Mouse (Mus musculus) hindbrain, embryonic 11.5 days (tissue): ENCODE results near the gene Fhod1. TPM values are rescaled to one million over a fixed set of nuclear protein-coding genes. Genes with fewer than 3 reads are reported as not detected.
"Not testable (repeated sequence)": the region's sequence is repeated elsewhere in the genome, so short reads cannot be mapped to it uniquely, and the experiment has no call there.

ENCODE experiments used
- ATAC-seq: fragments of 200-750 bp; cut with Nextera tagmentation; 2 replicates; pipeline ENCODE4 v1.8.0; 2017; ENCODE audit warnings: mild to moderate bottlenecking, moderate TSS enrichment, moderate library complexity; ENCODE audit not compliant: low FRiP score
- DNase-seq: peaks from one replicate; pipeline ENCODE4 v3.0.0-alpha.2; 2015; ENCODE audit warnings: low spot score
- H3K27ac ChIP-seq: fragments of 300-500 bp; sonication (generic); 2 replicates; pipeline ENCODE4 v1.5.1; 2014; ENCODE audit warnings: mild to moderate bottlenecking, low read depth, low read length
- H3K27me3 ChIP-seq: fragments of 300-500 bp; sonication (generic); 2 replicates; pipeline ENCODE4 v1.6.1; 2014; ENCODE audit warnings: mild to moderate bottlenecking, low read length, moderate library complexity, mixed read lengths; ENCODE audit not compliant: control insufficient read depth, insufficient read depth
- H3K36me3 ChIP-seq: fragments of 300-500 bp; sonication (generic); 2 replicates; pipeline ENCODE4 v1.6.1; 2014; ENCODE audit warnings: mild to moderate bottlenecking, low read length, moderate library complexity, mixed read lengths; ENCODE audit not compliant: control insufficient read depth, insufficient read depth
- H3K4me1 ChIP-seq: fragments of 300-500 bp; sonication (generic); replicated peaks from 2 replicates; pipeline ENCODE4 v1.6.1; 2014; ENCODE audit warnings: low read length, mixed read lengths; ENCODE audit not compliant: control insufficient read depth, insufficient read depth
- H3K4me2 ChIP-seq: fragments of 300-500 bp; sonication (generic); replicated peaks from 2 replicates; pipeline ENCODE4 v1.6.1; 2014; ENCODE audit warnings: mild to moderate bottlenecking, low read depth, low read length
- H3K4me3 ChIP-seq: fragments of 300-500 bp; sonication (generic); 2 replicates; pipeline ENCODE4 v1.5.1; 2014; ENCODE audit warnings: low read depth, low read length
- H3K9ac ChIP-seq: fragments of 300-500 bp; sonication (generic); 2 replicates; pipeline ENCODE4 v1.6.1; 2014; ENCODE audit warnings: low read depth, low read length
- H3K9me3 ChIP-seq: fragments of 300-500 bp; sonication (generic); 2 replicates; pipeline ENCODE4 v1.6.1; 2016; ENCODE audit warnings: low read length; ENCODE audit not compliant: control insufficient read depth
- WGBS: fragments of 180-500 bp; shearing (Covaris S2); extraction: QIAGEN DNeasy Blood & Tissue Kit; methylation state at CpG from one replicate; pipeline ENCODE4 v1.1.7; 2014; 5-methylcytosine and 5-hydroxymethylcytosine counted together
- polyA plus RNA-seq: library from polyadenylated mRNA; unstranded; fragments of >200 nt; fragmentation: Nextera tagmentation; extraction: Ambion mirVana; gene quantifications from 2 replicates; pipeline ENCODE4 v1.2.1, GENCODE M21; 2014

Fhod1 gene
- polyA plus RNA-seq, 1 experiment from 2014 or later = 3.6 TPM

- Histone ChIP-seq H3K27me3 (peaks cover 11% of the 10 kb centered on the region), H3K4me1 (peaks cover 16% of the 10 kb centered on the region; the same call in 1 of the 2 replicates)
- ATAC-seq, H3K36me3 ChIP-seq, H3K9ac ChIP-seq, H3K9me3 ChIP-seq, H3K4me3 ChIP-seq, H3K27ac ChIP-seq, H3K4me2 ChIP-seq, DNase-seq: not testable (repeated sequence)
- 88% methylated on average over 8 of the region's 8 CpGs for WGBS
These were observed 56.4 kb downstream of the Fhod1 start for GRCm38 (mm10) chr8:105291364-105291763.

GRCm38 (mm10) chr8:105290554-105291314 is 57.0 kb downstream of the Fhod1 start:
- H3K27me3 ChIP-seq = peaks cover 11% of the 10 kb centered on the region
- DNase-seq (peak; percentile 95), ATAC-seq (no peak)
- H3K9me3 ChIP-seq = no peaks in the 10 kb centered on the region
- H3K9ac ChIP-seq = peak overlapping the region; percentile 23; the same call in 1 of the 2 replicates
- H3K4me3 ChIP-seq = peak overlapping the region; percentile 51
- H3K36me3 ChIP-seq = no peaks in the 10 kb centered on the region
- H3K4me1 ChIP-seq = peaks cover 16% of the 10 kb centered on the region; the same call in 1 of the 2 replicates
- H3K27ac ChIP-seq = no peak overlapping the region
- 4% methylated on average over 31 of the region's 31 CpGs for WGBS
- H3K4me2 ChIP-seq = peak overlapping the region; percentile 72

- H3K9ac ChIP-seq = peak within 1 kb of the TSS; percentile 69
- H3K27ac ChIP-seq = peak within 1 kb of the TSS; percentile 89
- ATAC-seq (peak; percentile 38), DNase-seq (peak; percentile 73)
- H3K4me2 ChIP-seq = peak within 1 kb of the TSS; percentile 72
- peaks cover 16% of the 10 kb centered on the region; the same call in 1 of the 2 replicates for H3K4me1 ChIP-seq
- H3K4me3 ChIP-seq = peak within 1 kb of the TSS; percentile 51
- H3K9me3 ChIP-seq = no peaks in the 10 kb centered on the region
- no peaks in the 10 kb centered on the region for H3K36me3 ChIP-seq
- H3K27me3 ChIP-seq = peaks cover 11% of the 10 kb centered on the region
- 2% methylated on average over 43 of the region's 43 CpGs for WGBS
These were observed 57.8 kb downstream of the Fhod1 start, which contains the start of gene 4931428F04Rik for GRCm38 (mm10) chr8:105289805-105290460. TSS of gene 4931428F04Rik (minus strand) at chr8:105289864.

GRCm38 (mm10) chr8:105288958-105289732 is 58.6 kb downstream of the Fhod1 start:
- WGBS = under 1% methylated on average over 53 of the region's 53 CpGs
- Histone ChIP-seq H3K4me1 (peaks cover 16% of the 10 kb centered on the region; the same call in 1 of the 2 replicates), H3K36me3 (no peaks in the 10 kb centered on the region), H3K27ac (peak overlapping the region; percentile 89), H3K9ac (peak overlapping the region; percentile 69), H3K4me2 (peak overlapping the region; percentile 72), H3K27me3 (peaks cover 11% of the 10 kb centered on the region), H3K9me3 (no peaks in the 10 kb centered on the region), H3K4me3 (peak overlapping the region; percentile 51)
- peak; percentile 99 for DNase-seq
- ATAC-seq = peak; percentile 97

- DNase-seq = no peak
- no peak overlapping the region for H3K27ac ChIP-seq
- H3K4me1 ChIP-seq = peaks cover 16% of the 10 kb centered on the region; the same call in 1 of the 2 replicates
- H3K4me3 ChIP-seq = peak overlapping the region; percentile 51
- peak overlapping the region; percentile 41 for H3K9ac ChIP-seq
- 77% methylated on average over 5 of the region's 5 CpGs for WGBS
- peaks cover 1% of the 10 kb centered on the region; the same call in 1 of the 2 replicates for H3K36me3 ChIP-seq
- ATAC-seq = no peak
- H3K27me3 ChIP-seq = peaks cover 11% of the 10 kb centered on the region
- H3K4me2 ChIP-seq = peak overlapping the region; percentile 72
- H3K9me3 ChIP-seq = no peaks in the 10 kb centered on the region
These were observed 59.5 kb downstream of the Fhod1 start for GRCm38 (mm10) chr8:105288231-105288630.

GRCm38 (mm10) chr8:105286907-105287306 is 60.8 kb downstream of the Fhod1 start:
- ATAC-seq = no peak
- no peak overlapping the region for H3K4me3 ChIP-seq
- peaks cover 2% of the 10 kb centered on the region; the same call in 1 of the 2 replicates for H3K36me3 ChIP-seq
- peaks cover 16% of the 10 kb centered on the region; the same call in 1 of the 2 replicates for H3K4me1 ChIP-seq
- no peaks in the 10 kb centered on the region for H3K9me3 ChIP-seq
- no peak overlapping the region for H3K9ac ChIP-seq
- DNase-seq = no peak
- H3K27me3 ChIP-seq = peaks cover 11% of the 10 kb centered on the region
- H3K27ac ChIP-seq = no peak overlapping the region
- H3K4me2 ChIP-seq = no peak overlapping the region
- WGBS = 90% methylated on average over 4 of the region's 4 CpGs

GRCm38 (mm10) chr8:105285514-105285913 is 62.2 kb downstream of the Fhod1 start:
- no peak overlapping the region for H3K27ac ChIP-seq
- peaks cover 15% of the 10 kb centered on the region; the same call in 1 of the 2 replicates for H3K4me1 ChIP-seq
- no peak overlapping the region for H3K9ac ChIP-seq
- H3K9me3 ChIP-seq = no peaks in the 10 kb centered on the region
- WGBS = 33% methylated on average over 12 of the region's 12 CpGs
- H3K36me3 ChIP-seq = peaks cover 2% of the 10 kb centered on the region; the same call in 1 of the 2 replicates
- no peak overlapping the region for H3K4me3 ChIP-seq
- H3K4me2 ChIP-seq = no peak overlapping the region
- peaks cover 8% of the 10 kb centered on the region for H3K27me3 ChIP-seq
- ATAC-seq (no peak), DNase-seq (no peak)

GRCm38 (mm10) chr8:105283074-105283473 is 64.7 kb downstream of the Fhod1 start:
- DNase-seq (peak; percentile 71), ATAC-seq (peak; percentile 43; the same call in 1 of the 2 replicates)
- Histone ChIP-seq H3K9ac (no peak overlapping the region), H3K36me3 (peaks cover 2% of the 10 kb centered on the region; the same call in 1 of the 2 replicates), H3K27me3 (peaks cover 16% of the 10 kb centered on the region), H3K4me1 (0 out of 2 replicates have a peak, but pooled peaks cover 1% of the 10 kb centered on the region), H3K9me3 (no peaks in the 10 kb centered on the region), H3K4me2 (no peak overlapping the region), H3K27ac (no peak overlapping the region), H3K4me3 (no peak overlapping the region)
- 30% methylated on average over 23 of the region's 23 CpGs for WGBS
